ENCODE assay signal across 8 mouse cellular contexts in genomic region chr2:80266894-80267293, GRCm38 (mm10). TPM values are rescaled to one million over a fixed set of nuclear protein-coding genes. Genes with fewer than 3 reads are reported as not detected.
DNase-seq lines count a peak whose midpoint lies in the region; ATAC-seq and TF ChIP-seq lines count a peak whose summit lies in the region.

No protein-coding gene starts in this region.

- no peak overlapping the region for H3K27ac ChIP-seq in CH12.LX (ENCODE audit: insufficient read depth, low read depth)
- H3K27ac ChIP-seq in bone marrow macrophage, adult 2 months (ENCODE audit: insufficient read depth, low read depth, low read length): no peak overlapping the region
- no peak overlapping the region for H3K27ac ChIP-seq in heart, embryonic 14.5 days (replicated peaks in 1 of 2; ENCODE audit: control insufficient read depth in 1 of 2, insufficient read depth in 1 of 2, low read depth in 2 of 2, low read length in 2 of 2)
- no peak overlapping the region for H3K27ac ChIP-seq in liver, embryonic 12.5 days
- H3K27ac ChIP-seq in stomach, embryonic 16.5 days (ENCODE audit: low read length): no peak overlapping the region

- 0 out of 2 replicates have a peak, but pooled peaks have one; percentile 30 for TF ChIP-seq EP300 in CH12.LX (IDR thresholded peaks at IDR 0.05; ENCODE audit: low read length)

- no peaks in the 10 kb centered on the region for H3K36me3 ChIP-seq in CH12.LX (replicated peaks in 1 of 2; ENCODE audit: control insufficient read depth in 1 of 2, insufficient read depth in 1 of 2, low read length in 1 of 2)
- no peaks in the 10 kb centered on the region for H3K36me3 ChIP-seq in heart, embryonic 14.5 days (ENCODE audit: control insufficient read depth, insufficient read depth, low read length)
- no peaks in the 10 kb centered on the region for H3K36me3 ChIP-seq in liver, embryonic 12.5 days
- H3K36me3 ChIP-seq in stomach, embryonic 16.5 days (ENCODE audit: control insufficient read depth, insufficient read depth, low read length): no peaks in the 10 kb centered on the region

- peak; percentile 87 for TF ChIP-seq RAD21 in CH12.LX (IDR thresholded peaks at IDR 0.05; ENCODE audit: low read depth, low read length)

- 0 out of 2 replicates have a peak, but pooled peaks have one; percentile 39 for ATAC-seq in erythroid progenitor cell, adult 5-6 weeks (replicated peaks; ENCODE audit: low FRiP score, poor library complexity, severe bottlenecking)
- ATAC-seq in heart, embryonic 14.5 days (ENCODE audit: insufficient number of reproducible peaks, insufficient read depth, low FRiP score, low read depth): no peak
- no peak for ATAC-seq in liver, embryonic 12.5 days
- ATAC-seq in stomach, embryonic 16.5 days (ENCODE audit: insufficient read depth, low FRiP score): no peak

- no peaks in the 10 kb centered on the region for H3K79me2 ChIP-seq in CH12.LX (replicated peaks; ENCODE audit: control insufficient read depth, extremely low read depth, insufficient read depth, poor library complexity, severe bottlenecking)

- peak; percentile 89 for DNase-seq in CH12.LX (ENCODE audit: extremely low read depth)
- DNase-seq in kidney, postnatal 14 days: peak; percentile 72
- peak; percentile 57 for DNase-seq in naive thymus-derived CD4-positive, alpha-beta T cell, adult 2 months (ENCODE audit: low read depth)

- in situ Hi-C loops in CH12.LX (cut with MboI; ENCODE audit: low pct_ligation_motif_present, low pct_unique_long_range_greater_than_20kb, low sequenced_read_pairs): loop anchor here (10.0 kb wide), 1 partner anchor 402 kb away; no protein-coding TSS in a partner anchor

- no peak for TF ChIP-seq POLR2A in CH12.LX (IDR thresholded peaks at IDR 0.05; ENCODE audit: low read depth, low read length)
- no peak for TF ChIP-seq POLR2A in bone marrow macrophage, adult 2 months (IDR thresholded peaks at IDR 0.05; ENCODE audit: borderline replicate concordance, low read depth, low read length)

- TF ChIP-seq CTCF in CH12.LX (conservative IDR thresholded peaks at IDR 0.05 in 1 of 2, IDR thresholded peaks at IDR 0.05 in 1 of 2; ENCODE audit: low read depth in 2 of 2, low read length in 2 of 2): peak; percentile 67 to 93
- peak; percentile 67 for TF ChIP-seq CTCF in bone marrow macrophage, adult 2 months (IDR thresholded peaks at IDR 0.05; ENCODE audit: low read depth, low read length)

- dilution Hi-C loops in CH12.LX (cut with MboI; ENCODE audit: extremely low pct_ligation_motif_present, extremely low pct_unique_long_range_greater_than_20kb, low sequenced_read_pairs): no loop called here

- H3K4me1 ChIP-seq in CH12.LX (ENCODE audit: control insufficient read depth in 1 of 2, insufficient read depth in 2 of 2): peaks cover 0 to 7% of the 10 kb centered on the region in 2 experiments; a peak in 1 of 4 replicates
- H3K4me1 ChIP-seq in bone marrow macrophage, adult 2 months (ENCODE audit: control insufficient read depth, insufficient read depth, low read length): no peaks in the 10 kb centered on the region; the same call in 1 of the 2 replicates
- H3K4me1 ChIP-seq in heart, embryonic 14.5 days (ENCODE audit: control insufficient read depth in 2 of 2, insufficient read depth in 2 of 2, low read length in 2 of 2): peaks cover 3 to 7% of the 10 kb centered on the region in 2 experiments; a peak in 2 of 4 replicates
- no peaks in the 10 kb centered on the region for H3K4me1 ChIP-seq in liver, embryonic 12.5 days
- H3K4me1 ChIP-seq in stomach, embryonic 16.5 days (ENCODE audit: control insufficient read depth, insufficient read depth, low read length): no peaks in the 10 kb centered on the region

- H3K4me2 ChIP-seq in CH12.LX (ENCODE audit: insufficient read depth, low read depth, poor library complexity, severe bottlenecking): peak overlapping the region; percentile 74
- H3K4me2 ChIP-seq in heart, embryonic 14.5 days (ENCODE audit: low read length): peak overlapping the region; percentile 43
- 0 out of 2 replicates have a peak overlapping the region, but pooled peaks have one; percentile 15 for H3K4me2 ChIP-seq in liver, embryonic 12.5 days
- peak overlapping the region; percentile 43 for H3K4me2 ChIP-seq in stomach, embryonic 16.5 days (ENCODE audit: low read depth, low read length)

- no peak overlapping the region for H3K4me3 ChIP-seq in CH12.LX (replicated peaks in 1 of 3; ENCODE audit: low read depth in 2 of 3, low read length in 2 of 3, poor library complexity in 1 of 3)
- H3K4me3 ChIP-seq in bone marrow macrophage, adult 2 months (ENCODE audit: insufficient read depth, low read length): no peak overlapping the region
- H3K4me3 ChIP-seq in heart, embryonic 14.5 days (ENCODE audit: control insufficient read depth in 1 of 2, insufficient read depth in 1 of 2, low read depth in 1 of 2, low read length in 2 of 2): no peak overlapping the region; a peak in 1 of 4 replicates
- H3K4me3 ChIP-seq in liver, embryonic 12.5 days: no peak overlapping the region
- peak overlapping the region; percentile 25 for H3K4me3 ChIP-seq in stomach, embryonic 16.5 days (replicated peaks; ENCODE audit: low read length)

- no peaks in the 10 kb centered on the region for H3K9me3 ChIP-seq in CH12.LX (replicated peaks; ENCODE audit: low read length)
- no peaks in the 10 kb centered on the region for H3K9me3 ChIP-seq in heart, embryonic 14.5 days (ENCODE audit: control insufficient read depth, low read length)
- H3K9me3 ChIP-seq in liver, embryonic 12.5 days (replicated peaks): 0 out of 2 replicates have a peak, but pooled peaks cover 4% of the 10 kb centered on the region
- H3K9me3 ChIP-seq in stomach, embryonic 16.5 days (replicated peaks; ENCODE audit: control insufficient read depth, low read length): no peaks in the 10 kb centered on the region

- 12% methylated on average over 11 of the region's 11 CpGs for WGBS in heart, embryonic 14.5 days
- WGBS in liver, embryonic 12.5 days (ENCODE audit: insufficient replicate concordance): 13% methylated on average over 11 of the region's 11 CpGs
- 12% methylated on average over 11 of the region's 11 CpGs for WGBS in stomach, embryonic 16.5 days

- H3K27me3 ChIP-seq in CH12.LX (replicated peaks): no peaks in the 10 kb centered on the region
- H3K27me3 ChIP-seq in heart, embryonic 14.5 days (ENCODE audit: control insufficient read depth, insufficient read depth, low read length): 0 out of 2 replicates have a peak, but pooled peaks cover 3% of the 10 kb centered on the region
- no peaks in the 10 kb centered on the region for H3K27me3 ChIP-seq in liver, embryonic 12.5 days (replicated peaks)
- H3K27me3 ChIP-seq in stomach, embryonic 16.5 days (ENCODE audit: control insufficient read depth, insufficient read depth, low read length): no peaks in the 10 kb centered on the region

- no peak overlapping the region for H3K9ac ChIP-seq in CH12.LX (ENCODE audit: insufficient read depth, low read depth)
- no peak overlapping the region for H3K9ac ChIP-seq in heart, embryonic 14.5 days (ENCODE audit: low read length)
- H3K9ac ChIP-seq in liver, embryonic 12.5 days: no peak overlapping the region
- H3K9ac ChIP-seq in stomach, embryonic 16.5 days (ENCODE audit: low read length): peak overlapping the region; percentile 43; the same call in 1 of the 2 replicates

TF ChIP-seq in CH12.LX, 34 proteins besides CTCF, POLR2A, EP300 and RAD21 (continues in another document):
- no peak for TF ChIP-seq USF1 (IDR thresholded peaks at IDR 0.05; ENCODE audit: low read depth, low read length)
- TF ChIP-seq ZC3H11A (IDR thresholded peaks at IDR 0.05; ENCODE audit: low read depth, low read length): peak; percentile 70
- no peak for TF ChIP-seq USF2 (conservative IDR thresholded peaks at IDR 0.05; ENCODE audit: low read depth, low read length)
- TF ChIP-seq JUND (conservative IDR thresholded peaks at IDR 0.05; ENCODE audit: low read depth, low read length): 0 out of 2 replicates have a peak, but pooled peaks have one; percentile 23
- TF ChIP-seq MXI1 (IDR thresholded peaks at IDR 0.05; ENCODE audit: low read depth, low read length): no peak
- TF ChIP-seq IRF4 (IDR thresholded peaks at IDR 0.05; ENCODE audit: low read depth, low read length): peak; percentile 74
- no peak for TF ChIP-seq ZMIZ1 (IDR thresholded peaks at IDR 0.05; ENCODE audit: low read depth, low read length)
- no peak for TF ChIP-seq CHD1 (IDR thresholded peaks at IDR 0.05; ENCODE audit: low read depth, low read length)
- TF ChIP-seq MAZ (IDR thresholded peaks at IDR 0.05; ENCODE audit: low read depth, low read length): no peak
- peak; percentile 91 for TF ChIP-seq SMC3 (IDR thresholded peaks at IDR 0.05; ENCODE audit: low read depth, low read length)
- no peak for TF ChIP-seq MYC (IDR thresholded peaks at IDR 0.05; ENCODE audit: low read depth, low read length)
- no peak for TF ChIP-seq NRF1 (IDR thresholded peaks at IDR 0.05; ENCODE audit: low read depth, low read length)
- TF ChIP-seq BHLHE40 (IDR thresholded peaks at IDR 0.05; ENCODE audit: low read depth, low read length): 0 out of 2 replicates have a peak, but pooled peaks have one; percentile 16
- TF ChIP-seq PAX5 (IDR thresholded peaks at IDR 0.05; ENCODE audit: low read length): no peak

RNA-seq across cellular contexts. Expression of gene Prdx6b, which starts 25.4 kb away (rescaled TPM):
- not detected in 2 replicates for total RNA-seq in CH12.LX (2012; rRNA removed)
- total RNA-seq in CH12.LX (2014; rRNA removed): not detected in 2 replicates
- not detected in 2 replicates for polyA plus RNA-seq in CH12.LX (2012; ENCODE audit: insufficient read length, low read depth)
- not detected in 2 replicates for polyA plus RNA-seq in bone marrow macrophage, adult 2 months (2012; ENCODE audit: insufficient read depth, insufficient read length, missing spikeins)
- total RNA-seq in erythroid progenitor cell, adult 5-6 weeks (2015; ENCODE audit: low replicate concordance): not detected in 2 replicates
- not detected in 2 replicates for total RNA-seq in erythroid progenitor cell, adult 5-6 weeks (2017; ENCODE audit: low replicate concordance)
- not detected in 2 replicates for polyA plus RNA-seq in heart, embryonic 14.5 days (2014; fragmentation: Nextera tagmentation; extraction: Ambion mirVana)
- polyA plus RNA-seq in liver, embryonic 12.5 days (2016; fragmentation: Nextera tagmentation; extraction: Ambion mirVana): not detected in 2 replicates
- polyA plus RNA-seq in stomach, embryonic 16.5 days (2015; fragmentation: Nextera tagmentation; extraction: Ambion mirVana): 0.10 TPM in 1 of 2 replicates, not detected in the other

RNA-seq across cellular contexts. Expression of gene Dnajc10, which starts 48.4 kb away (rescaled TPM):
- total RNA-seq in CH12.LX (2012; rRNA removed) (48.3 and 53.6 TPM in 2 replicates), CH12.LX (2014; rRNA removed) (81.3 and 87.7 TPM in 2 replicates)
- 57.9 and 65.1 TPM in 2 replicates for polyA plus RNA-seq in CH12.LX (2012; ENCODE audit: insufficient read length, low read depth)
- polyA plus RNA-seq in bone marrow macrophage, adult 2 months (2012; ENCODE audit: insufficient read depth, insufficient read length, missing spikeins): 41.0 and 44.0 TPM in 2 replicates
- total RNA-seq in erythroid progenitor cell, adult 5-6 weeks (2015; ENCODE audit: low replicate concordance): 64.9 and 93.9 TPM in 2 replicates
- total RNA-seq in erythroid progenitor cell, adult 5-6 weeks (2017; ENCODE audit: low replicate concordance): 117 and 134 TPM in 2 replicates
- 56.9 and 57.4 TPM in 2 replicates for polyA plus RNA-seq in heart, embryonic 14.5 days (2014; fragmentation: Nextera tagmentation; extraction: Ambion mirVana)
- 28.9 and 29.1 TPM in 2 replicates for polyA plus RNA-seq in liver, embryonic 12.5 days (2016; fragmentation: Nextera tagmentation; extraction: Ambion mirVana)
- polyA plus RNA-seq in stomach, embryonic 16.5 days (2015; fragmentation: Nextera tagmentation; extraction: Ambion mirVana): 82.4 and 88.0 TPM in 2 replicates

Comparison
In these comparisons a context has a peak if more than half of its experiments do, and no peak if none do; other contexts are left out.
1. H3K4me2 ChIP-seq: peak in every context shown above with its lines; median percentile 74 in CH12.LX; 43 in heart, embryonic 14.5 days; 43 in stomach, embryonic 16.5 days; 15 in liver, embryonic 12.5 days.